Mouse (Mus musculus): Measurements from ENCODE around the gene Gm21962. TPM values are rescaled to one million over a fixed set of nuclear protein-coding genes. Genes with fewer than 3 reads are reported as not detected.
"Not testable (repeated sequence)": the region's sequence is repeated elsewhere in the genome, so short reads cannot be mapped to it uniquely, and the experiment has no call there.

The Gm21962 gene
- not detected in 2 replicates for polyA plus RNA-seq (2015; fragmentation: Nextera tagmentation; extraction: Ambion mirVana)

- WGBS = no CpG with 5 or more reads among the region's 3 CpGs
- ATAC-seq = not testable (repeated sequence)
Measured at GRCm38 (mm10) chr3:137671224-137671623, at the start of gene Gm21962. TSS of gene Gm21962 (plus strand) at chr3:137671524.

GRCm38 (mm10) chr3:137622091-137622490 is 49.2 kb upstream of the Gm21962 start:
- peaks cover 30% of the 10 kb centered on the region for H3K4me1 ChIP-seq
- H3K4me2 ChIP-seq = no peak overlapping the region
- no peaks in the 10 kb centered on the region for H3K36me3 ChIP-seq (ENCODE audit: poor library complexity, severe bottlenecking)
- H3K27ac ChIP-seq = no peak overlapping the region
- WGBS = 22% methylated on average over 6 of the region's 6 CpGs
- no peak for ATAC-seq
- H3K27me3 ChIP-seq = peaks cover 9% of the 10 kb centered on the region; the same call in 1 of the 2 replicates
- H3K9me3 ChIP-seq (replicated peaks) = no peaks in the 10 kb centered on the region
- H3K4me3 ChIP-seq = no peak overlapping the region
- H3K9ac ChIP-seq = no peak overlapping the region

More at GRCm38 (mm10) chr3:137671224-137671623, at the start of gene Gm21962:
- H3K4me2 ChIP-seq; H3K4me1 ChIP-seq; H3K36me3 ChIP-seq (ENCODE audit: poor library complexity, severe bottlenecking); H3K27ac ChIP-seq; H3K27me3 ChIP-seq; H3K4me3 ChIP-seq; H3K9ac ChIP-seq; H3K9me3 ChIP-seq (replicated peaks): not testable (repeated sequence)

DNA sequence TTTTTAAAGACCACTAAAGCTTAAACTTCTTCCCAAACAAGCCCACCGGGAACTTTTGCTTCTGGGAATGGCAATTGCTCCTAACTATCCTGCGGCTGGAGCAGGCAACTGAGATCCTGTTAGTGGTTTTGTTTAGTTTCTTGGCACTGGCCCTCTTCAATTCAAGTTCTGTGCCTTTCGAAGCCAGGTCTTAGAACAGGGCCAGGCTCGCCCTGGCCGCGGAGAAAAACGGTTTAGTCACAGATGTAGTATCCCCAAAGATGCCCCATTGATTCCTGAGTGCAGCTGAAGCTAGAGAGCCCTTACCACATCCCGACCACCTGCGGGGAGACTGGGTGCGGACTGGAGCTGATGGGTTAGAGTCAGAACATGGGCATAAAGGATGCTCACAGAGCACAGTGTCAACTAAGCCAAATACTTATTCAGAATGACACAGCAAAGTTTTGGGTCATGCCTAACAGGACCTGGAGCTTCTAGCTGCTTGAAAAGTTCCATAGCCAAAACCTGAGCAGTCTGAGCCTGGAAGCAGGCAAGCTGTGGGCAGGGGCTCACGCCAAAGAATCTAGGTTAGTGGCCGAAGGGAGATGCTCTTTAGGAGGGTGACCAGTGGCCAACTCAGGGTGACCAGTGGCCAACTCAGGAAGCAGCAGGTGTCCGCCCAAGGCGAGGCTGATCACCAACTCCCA is 48.3 kb upstream of the Gm21962 start:
- H3K4me1 ChIP-seq = peaks cover 30% of the 10 kb centered on the region
- peak overlapping the region; percentile 54 for H3K4me3 ChIP-seq
- no peak overlapping the region for H3K27ac ChIP-seq
- 28% methylated on average over 14 of the region's 14 CpGs for WGBS
- H3K9ac ChIP-seq = peak overlapping the region; percentile 62
- H3K9me3 ChIP-seq (replicated peaks) = no peaks in the 10 kb centered on the region
- H3K36me3 ChIP-seq (ENCODE audit: poor library complexity, severe bottlenecking) = no peaks in the 10 kb centered on the region
- H3K4me2 ChIP-seq = peak overlapping the region; percentile 94
- H3K27me3 ChIP-seq = peaks cover 9% of the 10 kb centered on the region; the same call in 1 of the 2 replicates
- ATAC-seq = peak; percentile 13; the same call in 1 of the 2 replicates

- Histone ChIP-seq H3K9ac (peak overlapping the region; percentile 62), H3K27ac (no peak overlapping the region), H3K4me2 (peak overlapping the region; percentile 94), H3K36me3 (ENCODE audit: poor library complexity, severe bottlenecking) (no peaks in the 10 kb centered on the region), H3K9me3 (replicated peaks) (no peaks in the 10 kb centered on the region), H3K27me3 (peaks cover 9% of the 10 kb centered on the region; the same call in 1 of the 2 replicates), H3K4me1 (peaks cover 30% of the 10 kb centered on the region), H3K4me3 (peak overlapping the region; percentile 54)
- ATAC-seq = peak; percentile 95
- WGBS = under 1% methylated on average over 46 of the region's 47 CpGs
Measured at GRCm38 (mm10) chr3:137623581-137624362, 47.6 kb upstream of the Gm21962 start.

DNA sequence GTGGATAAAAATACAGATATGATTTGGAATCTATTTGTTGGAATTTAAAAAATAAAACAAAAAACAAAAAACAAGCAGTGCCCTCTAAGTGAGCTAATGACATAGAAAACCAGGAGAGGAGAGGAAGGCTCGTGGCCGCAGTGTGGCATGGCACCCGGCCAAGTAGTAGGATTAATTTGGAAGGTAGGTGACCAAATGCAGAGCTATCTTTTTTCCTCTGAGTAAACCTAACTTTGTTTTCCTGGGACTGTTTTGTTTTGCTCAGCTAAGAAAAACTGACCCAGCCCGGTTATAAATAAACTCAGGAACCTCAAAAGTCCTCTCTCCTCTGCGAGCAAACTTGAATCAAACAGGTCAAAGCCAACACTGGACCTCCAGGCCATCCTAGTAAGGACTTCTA is 46.3 kb upstream of the Gm21962 start:
- no peaks in the 10 kb centered on the region for H3K9me3 ChIP-seq (replicated peaks)
- no peak overlapping the region for H3K4me3 ChIP-seq
- no peak overlapping the region for H3K9ac ChIP-seq
- no peaks in the 10 kb centered on the region for H3K36me3 ChIP-seq (ENCODE audit: poor library complexity, severe bottlenecking)
- H3K4me2 ChIP-seq = no peak overlapping the region; the same call in 1 of the 2 replicates
- WGBS = 60% methylated on average over 5 of the region's 5 CpGs
- no peak for ATAC-seq
- peaks cover 9% of the 10 kb centered on the region; the same call in 1 of the 2 replicates for H3K27me3 ChIP-seq
- no peak overlapping the region for H3K27ac ChIP-seq
- peaks cover 30% of the 10 kb centered on the region for H3K4me1 ChIP-seq

- H3K4me2 ChIP-seq = no peak overlapping the region
- H3K27me3 ChIP-seq = no peaks in the 10 kb centered on the region
- 91% methylated on average over 10 of the region's 10 CpGs for WGBS
- no peaks in the 10 kb centered on the region for H3K9me3 ChIP-seq (replicated peaks)
- no peaks in the 10 kb centered on the region for H3K4me1 ChIP-seq
- no peaks in the 10 kb centered on the region for H3K36me3 ChIP-seq (ENCODE audit: poor library complexity, severe bottlenecking)
- no peak for ATAC-seq
- no peak overlapping the region for H3K9ac ChIP-seq
- no peak overlapping the region for H3K4me3 ChIP-seq
- H3K27ac ChIP-seq = no peak overlapping the region
Measured at GRCm38 (mm10) chr3:137633726-137634125, 37.6 kb upstream of the Gm21962 start.

- 84% methylated on average over 4 of the region's 4 CpGs for WGBS
- H3K27me3 ChIP-seq = no peaks in the 10 kb centered on the region
- H3K4me2 ChIP-seq = no peak overlapping the region
- no peak for ATAC-seq
- no peaks in the 10 kb centered on the region for H3K36me3 ChIP-seq (ENCODE audit: poor library complexity, severe bottlenecking)
- no peak overlapping the region for H3K9ac ChIP-seq
- H3K4me1 ChIP-seq = no peaks in the 10 kb centered on the region
- H3K9me3 ChIP-seq (replicated peaks) = no peaks in the 10 kb centered on the region
- H3K27ac ChIP-seq = no peak overlapping the region
- H3K4me3 ChIP-seq = no peak overlapping the region
Measured at GRCm38 (mm10) chr3:137636571-137636970, 34.8 kb upstream of the Gm21962 start.

DNA sequence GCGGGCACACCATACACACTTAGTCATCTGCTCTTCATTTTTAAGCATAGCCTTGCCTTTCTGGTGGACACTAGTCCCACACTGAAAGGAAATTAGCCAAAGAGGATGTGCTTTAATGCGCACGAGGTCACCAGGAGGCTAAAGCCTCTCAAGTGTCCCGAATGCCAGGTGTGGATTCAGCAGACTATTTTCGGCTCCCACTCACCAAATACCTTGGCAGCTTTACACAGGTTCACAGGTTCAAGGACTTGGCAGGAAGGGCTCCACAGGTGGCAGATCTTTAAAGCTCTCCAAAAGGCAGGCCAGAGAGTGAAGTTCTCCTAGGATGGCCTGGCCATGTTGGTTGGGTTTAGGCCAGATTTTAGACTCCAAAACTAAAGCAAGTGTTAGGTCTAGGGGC is 30.1 kb upstream of the Gm21962 start:
- Histone ChIP-seq H3K4me3 (no peak overlapping the region), H3K9ac (no peak overlapping the region), H3K4me2 (no peak overlapping the region), H3K27me3 (no peaks in the 10 kb centered on the region), H3K4me1 (no peaks in the 10 kb centered on the region), H3K27ac (no peak overlapping the region), H3K36me3 (ENCODE audit: poor library complexity, severe bottlenecking) (no peaks in the 10 kb centered on the region), H3K9me3 (replicated peaks) (no peaks in the 10 kb centered on the region)
- WGBS = 92% methylated on average over 5 of the region's 5 CpGs
- no peak for ATAC-seq

DNA sequence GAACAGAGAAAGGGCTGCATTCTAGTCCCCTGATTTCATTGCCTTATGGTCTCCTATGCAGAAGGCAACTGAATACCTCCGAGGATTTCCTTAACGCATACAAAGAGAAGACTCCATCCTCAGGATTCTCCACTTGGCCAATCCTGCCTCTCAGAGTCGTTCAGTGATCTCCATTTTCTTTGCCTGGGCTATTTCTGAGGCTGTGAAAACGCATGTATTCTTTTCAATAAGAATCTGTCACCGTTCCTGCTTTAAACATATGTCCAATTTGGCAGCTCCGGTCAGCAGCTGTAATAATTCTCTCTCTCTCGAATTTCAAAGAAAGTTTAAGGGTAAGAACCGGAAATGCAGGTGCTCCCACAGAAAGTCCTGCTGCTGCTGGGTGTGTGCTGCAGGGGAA is 29.2 kb upstream of the Gm21962 start:
- ATAC-seq = 0 out of 2 replicates have a peak, but pooled peaks have one; percentile 6
- Histone ChIP-seq H3K27me3 (no peaks in the 10 kb centered on the region), H3K9ac (no peak overlapping the region), H3K4me2 (no peak overlapping the region), H3K4me3 (no peak overlapping the region), H3K27ac (no peak overlapping the region), H3K36me3 (ENCODE audit: poor library complexity, severe bottlenecking) (no peaks in the 10 kb centered on the region), H3K4me1 (no peaks in the 10 kb centered on the region), H3K9me3 (replicated peaks) (no peaks in the 10 kb centered on the region)
- 41% methylated on average over 8 of the region's 8 CpGs for WGBS

DNA sequence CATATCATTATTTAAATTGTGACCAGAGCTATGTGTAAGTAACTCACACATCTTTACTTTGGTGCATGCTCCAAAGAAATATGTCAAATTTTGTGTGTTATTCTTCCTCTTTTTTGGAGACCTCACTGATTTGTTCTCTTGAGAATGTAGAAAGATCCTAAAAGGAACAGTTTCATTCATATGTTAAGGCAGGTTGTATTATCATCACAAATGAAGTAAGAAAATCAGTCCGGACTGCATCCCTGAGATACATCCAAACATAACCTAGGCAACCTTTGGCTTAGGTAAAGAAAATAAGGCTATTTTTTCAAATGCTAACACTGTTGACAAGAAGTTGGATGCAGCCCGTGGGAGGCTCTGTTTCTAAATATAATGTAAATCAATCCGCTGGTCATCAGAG is 28.8 kb upstream of the Gm21962 start:
- Histone ChIP-seq H3K27me3 (no peaks in the 10 kb centered on the region), H3K4me2 (no peak overlapping the region), H3K9ac (no peak overlapping the region), H3K27ac (no peak overlapping the region), H3K9me3 (replicated peaks) (no peaks in the 10 kb centered on the region), H3K4me1 (no peaks in the 10 kb centered on the region), H3K4me3 (no peak overlapping the region), H3K36me3 (ENCODE audit: poor library complexity, severe bottlenecking) (no peaks in the 10 kb centered on the region)
- no peak for ATAC-seq
- WGBS = 61% methylated on average over 3 of the region's 3 CpGs

- H3K9me3 ChIP-seq (replicated peaks) = no peaks in the 10 kb centered on the region
- no peak overlapping the region for H3K27ac ChIP-seq
- H3K4me2 ChIP-seq = no peak overlapping the region
- no peak for ATAC-seq
- H3K9ac ChIP-seq = no peak overlapping the region
- no peaks in the 10 kb centered on the region for H3K4me1 ChIP-seq
- H3K36me3 ChIP-seq (ENCODE audit: poor library complexity, severe bottlenecking) = no peaks in the 10 kb centered on the region
- H3K4me3 ChIP-seq = no peak overlapping the region
- no peaks in the 10 kb centered on the region for H3K27me3 ChIP-seq
- 96% methylated on average over 3 of the region's 3 CpGs for WGBS
Measured at GRCm38 (mm10) chr3:137644081-137644480, 27.2 kb upstream of the Gm21962 start.

DNA sequence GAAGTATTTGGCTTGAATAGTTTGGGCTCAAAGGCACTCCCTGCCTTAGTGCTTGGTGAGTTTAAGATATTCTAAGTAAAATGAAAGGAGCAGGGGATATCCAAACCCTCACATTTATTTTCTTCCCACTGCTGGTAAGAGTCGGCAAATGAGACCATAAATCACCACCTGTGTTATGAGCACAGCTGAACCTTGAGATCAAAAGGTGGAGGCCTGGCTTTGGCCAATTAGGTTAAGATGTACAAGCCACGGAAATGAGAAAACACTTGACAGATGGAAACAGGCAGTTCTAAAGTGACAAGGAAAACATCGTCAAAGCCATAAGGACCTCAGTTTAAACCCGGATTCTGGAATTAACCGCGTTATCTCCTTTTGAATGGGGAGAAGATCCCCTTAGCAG is 26.4 kb upstream of the Gm21962 start:
- no peak overlapping the region for H3K27ac ChIP-seq
- H3K4me2 ChIP-seq = no peak overlapping the region
- 77% methylated on average over 6 of the region's 6 CpGs for WGBS

More for the DNA sequence above, 26.4 kb upstream of the Gm21962 start:
- Histone ChIP-seq H3K4me3 (no peak overlapping the region), H3K4me1 (0 out of 2 replicates have a peak, but pooled peaks cover 3% of the 10 kb centered on the region), H3K36me3 (ENCODE audit: poor library complexity, severe bottlenecking) (no peaks in the 10 kb centered on the region), H3K9ac (no peak overlapping the region), H3K27me3 (no peaks in the 10 kb centered on the region), H3K9me3 (replicated peaks) (no peaks in the 10 kb centered on the region)
- no peak for ATAC-seq

Measured in forebrain, embryonic 13.5 days (tissue).